Mouse (Mus musculus): Measurements from ENCODE around the gene Agps.

GRCm38 (mm10) chr2:75960366-75961330 is 128.7 kb downstream of the Agps start:
- TF ChIP-seq CTCF (IDR thresholded peaks at IDR 0.05; ENCODE audit: insufficient read depth, low read length), result no peak
- no peak for TF ChIP-seq POLR2A (IDR thresholded peaks at IDR 0.05; ENCODE audit: borderline replicate concordance, extremely low read depth, low read depth, low read length)

Data from lung, adult 2 months (tissue).